Mouse (Mus musculus): Measurements from ENCODE around the gene Myo15b. TPM values are rescaled to one million over a fixed set of nuclear protein-coding genes. Genes with fewer than 3 reads are reported as not detected.
A peak's percentile ranks its signal among the peaks of the same experiment; 100 is the strongest.

Gene Myo15b
- polyA plus RNA-seq, 1 experiment from 2014 or later, result 0.89 TPM

GRCm38 (mm10) chr11:115872437-115872836, 14.2 kb downstream of the Myo15b start:
- Histone ChIP-seq H3K4me1 (replicated peaks; ENCODE audit: control insufficient read depth, insufficient read depth, low read length) (peaks cover 20% of the 10 kb centered on the region), H3K4me3 (ENCODE audit: low read depth, low read length) (no peak overlapping the region), H3K36me3 (ENCODE audit: control insufficient read depth, insufficient read depth, low read length) (no peaks in the 10 kb centered on the region), H3K27me3 (replicated peaks; ENCODE audit: control insufficient read depth, insufficient read depth, low read length) (no peaks in the 10 kb centered on the region), H3K9ac (ENCODE audit: low read depth, low read length) (no peak overlapping the region), H3K9me3 (ENCODE audit: control insufficient read depth, low read length) (no peaks in the 10 kb centered on the region), H3K4me2 (no peak overlapping the region; the same call in 1 of the 2 replicates), H3K27ac (ENCODE audit: low read depth, low read length) (no peak overlapping the region)
- peak; percentile 46; the same call in 1 of the 2 replicates for ATAC-seq (replicated peaks; ENCODE audit: low FRiP score)
- no peak for DNase-seq (ENCODE audit: low spot score)
- 59% methylated on average over 4 of the region's 4 CpGs for WGBS

GRCm38 (mm10) chr11:115875935-115876334, 17.7 kb downstream of the Myo15b start:
- H3K4me2 ChIP-seq, result no peak overlapping the region
- ATAC-seq (replicated peaks; ENCODE audit: low FRiP score) (no peak), DNase-seq (ENCODE audit: low spot score) (no peak)
- H3K36me3 ChIP-seq (ENCODE audit: control insufficient read depth, insufficient read depth, low read length), result no peaks in the 10 kb centered on the region
- no peak overlapping the region for H3K4me3 ChIP-seq (ENCODE audit: low read depth, low read length)
- H3K9ac ChIP-seq (ENCODE audit: low read depth, low read length), result no peak overlapping the region
- WGBS, result 91% methylated on average over 3 of the region's 3 CpGs
- H3K27me3 ChIP-seq (replicated peaks; ENCODE audit: control insufficient read depth, insufficient read depth, low read length), result no peaks in the 10 kb centered on the region
- H3K27ac ChIP-seq (ENCODE audit: low read depth, low read length), result no peak overlapping the region
- H3K4me1 ChIP-seq (replicated peaks; ENCODE audit: control insufficient read depth, insufficient read depth, low read length), result peaks cover 17% of the 10 kb centered on the region
- no peaks in the 10 kb centered on the region for H3K9me3 ChIP-seq (ENCODE audit: control insufficient read depth, low read length)

- Histone ChIP-seq H3K4me1 (replicated peaks; ENCODE audit: control insufficient read depth, insufficient read depth, low read length) (peaks cover 17% of the 10 kb centered on the region), H3K27ac (ENCODE audit: low read depth, low read length) (no peak overlapping the region; the same call in 1 of the 2 replicates), H3K36me3 (ENCODE audit: control insufficient read depth, insufficient read depth, low read length) (no peaks in the 10 kb centered on the region), H3K4me3 (ENCODE audit: low read depth, low read length) (no peak overlapping the region), H3K9me3 (ENCODE audit: control insufficient read depth, low read length) (no peaks in the 10 kb centered on the region), H3K27me3 (replicated peaks; ENCODE audit: control insufficient read depth, insufficient read depth, low read length) (no peaks in the 10 kb centered on the region), H3K4me2 (no peak overlapping the region), H3K9ac (ENCODE audit: low read depth, low read length) (no peak overlapping the region)
- DNase-seq (ENCODE audit: low spot score) (no peak), ATAC-seq (replicated peaks; ENCODE audit: low FRiP score) (no peak)
- WGBS, result 75% methylated on average over 5 of the region's 5 CpGs
Observed at GRCm38 (mm10) chr11:115876438-115876837, 18.2 kb downstream of the Myo15b start.

GRCm38 (mm10) chr11:115877174-115877755, 19.1 kb downstream of the Myo15b start:
- Histone ChIP-seq H3K27me3 (replicated peaks; ENCODE audit: control insufficient read depth, insufficient read depth, low read length) (no peaks in the 10 kb centered on the region), H3K9me3 (ENCODE audit: control insufficient read depth, low read length) (no peaks in the 10 kb centered on the region), H3K4me1 (replicated peaks; ENCODE audit: control insufficient read depth, insufficient read depth, low read length) (peaks cover 12% of the 10 kb centered on the region), H3K27ac (ENCODE audit: low read depth, low read length) (no peak overlapping the region; the same call in 1 of the 2 replicates), H3K9ac (ENCODE audit: low read depth, low read length) (0 out of 2 replicates have a peak overlapping the region, but pooled peaks have one; percentile 6), H3K4me2 (0 out of 2 replicates have a peak overlapping the region, but pooled peaks have one; percentile 16), H3K4me3 (ENCODE audit: low read depth, low read length) (no peak overlapping the region), H3K36me3 (ENCODE audit: control insufficient read depth, insufficient read depth, low read length) (no peaks in the 10 kb centered on the region)
- no peak for DNase-seq (ENCODE audit: low spot score)
- ATAC-seq (replicated peaks; ENCODE audit: low FRiP score), result no peak
- 50% methylated on average over 6 of the region's 6 CpGs for WGBS

GRCm38 (mm10) chr11:115878071-115878470, 19.9 kb downstream of the Myo15b start:
- WGBS, result 80% methylated on average over 8 of the region's 8 CpGs
- H3K9ac ChIP-seq (ENCODE audit: low read depth, low read length), result no peak overlapping the region
- no peaks in the 10 kb centered on the region for H3K9me3 ChIP-seq (ENCODE audit: control insufficient read depth, low read length)
- DNase-seq (ENCODE audit: low spot score), result no peak
- no peaks in the 10 kb centered on the region for H3K36me3 ChIP-seq (ENCODE audit: control insufficient read depth, insufficient read depth, low read length)
- H3K27ac ChIP-seq (ENCODE audit: low read depth, low read length), result no peak overlapping the region
- peaks cover 8% of the 10 kb centered on the region for H3K4me1 ChIP-seq (replicated peaks; ENCODE audit: control insufficient read depth, insufficient read depth, low read length)
- no peak overlapping the region for H3K4me2 ChIP-seq
- ATAC-seq (replicated peaks; ENCODE audit: low FRiP score), result no peak
- H3K4me3 ChIP-seq (ENCODE audit: low read depth, low read length), result no peak overlapping the region
- 0 out of 2 replicates have a peak, but pooled peaks cover 4% of the 10 kb centered on the region for H3K27me3 ChIP-seq (replicated peaks; ENCODE audit: control insufficient read depth, insufficient read depth, low read length)

- no peak for DNase-seq (ENCODE audit: low spot score)
- Histone ChIP-seq H3K4me2 (no peak overlapping the region), H3K27ac (ENCODE audit: low read depth, low read length) (no peak overlapping the region), H3K9me3 (ENCODE audit: control insufficient read depth, low read length) (no peaks in the 10 kb centered on the region), H3K4me3 (ENCODE audit: low read depth, low read length) (no peak overlapping the region), H3K9ac (ENCODE audit: low read depth, low read length) (no peak overlapping the region), H3K27me3 (replicated peaks; ENCODE audit: control insufficient read depth, insufficient read depth, low read length) (peaks cover 12% of the 10 kb centered on the region), H3K4me1 (replicated peaks; ENCODE audit: control insufficient read depth, insufficient read depth, low read length) (peaks cover 8% of the 10 kb centered on the region), H3K36me3 (ENCODE audit: control insufficient read depth, insufficient read depth, low read length) (no peaks in the 10 kb centered on the region)
- WGBS, result 25% methylated on average over 5 of the region's 5 CpGs
- no peak for ATAC-seq (replicated peaks; ENCODE audit: low FRiP score)
Observed at GRCm38 (mm10) chr11:115881002-115881401, 22.8 kb downstream of the Myo15b start.

- peaks cover 12% of the 10 kb centered on the region for H3K27me3 ChIP-seq (replicated peaks; ENCODE audit: control insufficient read depth, insufficient read depth, low read length)
- no peak for ATAC-seq (replicated peaks; ENCODE audit: low FRiP score)
- no peak overlapping the region for H3K4me2 ChIP-seq
- H3K9me3 ChIP-seq (ENCODE audit: control insufficient read depth, low read length), result no peaks in the 10 kb centered on the region
- no peaks in the 10 kb centered on the region for H3K4me1 ChIP-seq (replicated peaks; ENCODE audit: control insufficient read depth, insufficient read depth, low read length)
- H3K36me3 ChIP-seq (ENCODE audit: control insufficient read depth, insufficient read depth, low read length), result no peaks in the 10 kb centered on the region
- no peak overlapping the region for H3K4me3 ChIP-seq (ENCODE audit: low read depth, low read length)
- DNase-seq (ENCODE audit: low spot score), result no peak
- H3K9ac ChIP-seq (ENCODE audit: low read depth, low read length), result 0 out of 2 replicates have a peak overlapping the region, but pooled peaks have one; percentile 34
- H3K27ac ChIP-seq (ENCODE audit: low read depth, low read length), result no peak overlapping the region
- WGBS, result 26% methylated on average over 17 of the region's 17 CpGs
Observed at GRCm38 (mm10) chr11:115883251-115883650, 25.0 kb downstream of the Myo15b start.

- no peaks in the 10 kb centered on the region for H3K36me3 ChIP-seq (ENCODE audit: control insufficient read depth, insufficient read depth, low read length)
- H3K4me1 ChIP-seq (replicated peaks; ENCODE audit: control insufficient read depth, insufficient read depth, low read length), result no peaks in the 10 kb centered on the region
- no peak for DNase-seq (ENCODE audit: low spot score)
- H3K4me2 ChIP-seq, result no peak overlapping the region
- ATAC-seq (replicated peaks; ENCODE audit: low FRiP score), result no peak
- no peak overlapping the region for H3K4me3 ChIP-seq (ENCODE audit: low read depth, low read length)
- 93% methylated on average over 3 of the region's 3 CpGs for WGBS
- H3K9ac ChIP-seq (ENCODE audit: low read depth, low read length), result no peak overlapping the region
- peaks cover 12% of the 10 kb centered on the region for H3K27me3 ChIP-seq (replicated peaks; ENCODE audit: control insufficient read depth, insufficient read depth, low read length)
- H3K27ac ChIP-seq (ENCODE audit: low read depth, low read length), result no peak overlapping the region
- no peaks in the 10 kb centered on the region for H3K9me3 ChIP-seq (ENCODE audit: control insufficient read depth, low read length)
Observed at GRCm38 (mm10) chr11:115884361-115884760, 26.2 kb downstream of the Myo15b start.

- Histone ChIP-seq H3K9ac (ENCODE audit: low read depth, low read length) (no peak overlapping the region), H3K9me3 (ENCODE audit: control insufficient read depth, low read length) (no peaks in the 10 kb centered on the region), H3K27ac (ENCODE audit: low read depth, low read length) (no peak overlapping the region), H3K36me3 (ENCODE audit: control insufficient read depth, insufficient read depth, low read length) (no peaks in the 10 kb centered on the region), H3K4me3 (ENCODE audit: low read depth, low read length) (no peak overlapping the region), H3K4me2 (no peak overlapping the region), H3K4me1 (replicated peaks; ENCODE audit: control insufficient read depth, insufficient read depth, low read length) (no peaks in the 10 kb centered on the region), H3K27me3 (replicated peaks; ENCODE audit: control insufficient read depth, insufficient read depth, low read length) (peaks cover 12% of the 10 kb centered on the region)
- WGBS, result 62% methylated on average over 11 of the region's 11 CpGs
- no peak for DNase-seq (ENCODE audit: low spot score)
- no peak for ATAC-seq (replicated peaks; ENCODE audit: low FRiP score)
Observed at GRCm38 (mm10) chr11:115885281-115885680, 27.1 kb downstream of the Myo15b start.

All from liver, embryonic 11.5 days (tissue).